Mouse (Mus musculus): Measurements from ENCODE around the gene Magi1.

DNA sequence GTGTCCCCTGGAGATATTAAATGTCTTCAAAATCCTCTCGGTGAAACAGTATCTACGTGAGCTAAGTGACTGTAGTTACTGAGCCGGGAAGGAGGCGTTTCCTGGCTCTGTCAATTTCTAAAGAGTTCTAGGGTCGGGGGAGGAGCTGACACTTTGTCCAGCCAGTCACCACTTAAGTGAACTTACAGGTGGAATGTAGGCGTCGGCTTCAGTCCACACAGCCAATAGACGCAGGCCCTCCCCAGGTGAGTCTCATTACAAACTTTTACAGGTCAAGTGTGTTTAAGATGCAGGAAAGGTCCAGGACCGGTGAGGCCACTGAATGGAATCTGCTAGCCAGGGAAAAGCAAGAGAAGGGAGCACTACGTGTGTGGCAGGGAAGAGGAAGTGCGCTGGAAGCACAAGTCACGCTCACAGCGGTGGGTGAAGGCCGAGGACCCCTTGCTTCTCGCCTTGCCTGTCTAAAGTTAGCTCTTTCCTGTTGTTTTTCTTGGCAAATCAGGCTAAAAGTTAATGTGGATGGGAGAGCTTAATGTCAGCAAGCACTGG, 556.0 kb downstream of the Magi1 start:
- TF ChIP-seq POLR2A (IDR thresholded peaks at IDR 0.05; ENCODE audit: borderline replicate concordance, extremely low read depth, insufficient read depth, insufficient read length, poor library complexity, severe bottlenecking) (no peak), CTCF (IDR thresholded peaks at IDR 0.05; ENCODE audit: borderline replicate concordance, extremely low read depth, insufficient read depth, insufficient read length) (no peak)

All from brain, embryonic 14.5 days (tissue).